Mouse (Mus musculus) bone marrow macrophage, adult 2 months (primary cell): ENCODE data around the gene Znrd1.

Experiments used
- CTCF ChIP-seq: IDR thresholded peaks from 2 replicates; pipeline ENCODE4 v1.5.1; 2012; ENCODE audit warnings: low read depth, mild to moderate bottlenecking, low read length, moderate library complexity
- POLR2A ChIP-seq: IDR thresholded peaks from 2 replicates; pipeline ENCODE4 v1.6.1; 2012; ENCODE audit warnings: mild to moderate bottlenecking, low read depth, low read length, borderline replicate concordance

DNA sequence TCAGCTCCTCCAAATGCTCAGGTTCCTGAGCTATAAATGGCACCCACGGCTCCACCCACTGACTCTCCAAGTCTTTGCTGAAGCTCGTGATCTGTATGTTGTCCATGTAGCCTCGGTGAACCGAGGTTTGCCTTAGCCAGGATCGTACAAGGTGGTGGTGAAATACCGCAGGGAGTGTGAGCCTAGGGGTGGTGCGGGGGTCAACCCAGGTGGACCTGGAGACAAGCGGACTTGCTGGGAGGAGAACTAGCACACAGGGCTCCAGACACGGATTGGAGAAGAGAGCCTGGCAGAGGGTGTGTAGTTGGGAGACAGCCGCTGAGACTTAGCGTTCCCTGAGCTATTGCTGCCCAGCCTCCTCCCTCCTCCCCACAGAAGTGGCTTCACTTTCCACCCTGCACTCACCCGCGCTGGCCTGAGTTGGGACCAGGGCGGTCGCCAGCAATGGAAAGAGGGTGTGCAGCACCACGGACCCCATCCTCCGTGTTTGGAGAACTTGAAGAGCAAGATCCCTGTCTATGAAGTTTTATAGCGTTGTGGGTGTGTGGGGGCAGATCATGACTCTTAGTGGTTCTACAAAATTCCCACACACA is 23.0 kb upstream of the Znrd1 start, which contains the start of gene 2410137M14Rik:
- TF ChIP-seq CTCF, result no peak
- TF ChIP-seq POLR2A, result no peak
